Comparison of ENCODE assay signal across 9 mouse cellular contexts in genomic region chr5:138262582-138263240, GRCm38 (mm10). TPM values are rescaled to one million over a fixed set of nuclear protein-coding genes. Genes with fewer than 3 reads are reported as not detected.
DNase-seq lines count a peak whose midpoint lies in the region; ATAC-seq and TF ChIP-seq lines count a peak whose summit lies in the region.
"Had no signal": no experiment of that assay in that cellular context is flagged by ENCODE, and none has a peak within 500 bp of the region (broad histone marks: within the 10 kb centered on the region; RNA-seq: fewer than 3 reads in every experiment).

No protein-coding gene starts in this region.

- H3K9me3 ChIP-seq in forebrain, embryonic 14.5 days (replicated peaks; ENCODE audit: control insufficient read depth, low read length), result no peaks in the 10 kb centered on the region
- H3K9me3 ChIP-seq in liver, embryonic 16.5 days (replicated peaks; ENCODE audit: control insufficient read depth, low read length), result no peaks in the 10 kb centered on the region

- intact Hi-C loops in heart, adult 2 months (cut with DNase I), result no loop called here
- intact Hi-C loops in heart, postnatal 10 days (cut with DNase I), result loop anchor here (5.0 kb wide), 1 partner anchor 180 kb away; the partner anchor contains the start of gene Zfp157

- H3K27me3 ChIP-seq in heart, adult 2 months (ENCODE audit: control insufficient read depth, insufficient read depth, low read length), result no peaks in the 10 kb centered on the region
- H3K27me3 ChIP-seq in forebrain, embryonic 14.5 days (replicated peaks; ENCODE audit: control insufficient read depth, insufficient read depth, low read length), result no peaks in the 10 kb centered on the region
- H3K27me3 ChIP-seq in liver, embryonic 16.5 days (ENCODE audit: control insufficient read depth, insufficient read depth, low read depth, low read length), result no peaks in the 10 kb centered on the region

- no peak for TF ChIP-seq EP300 in heart, adult 2 months (IDR thresholded peaks at IDR 0.05; ENCODE audit: insufficient read depth, low read depth, low read length)

- TF ChIP-seq CTCF in heart, adult 2 months (IDR thresholded peaks at IDR 0.05), result no peak

- H3K4me2 ChIP-seq in forebrain, embryonic 14.5 days (ENCODE audit: low read length), result peak overlapping the region; percentile 97
- peak overlapping the region; percentile 94 for H3K4me2 ChIP-seq in liver, embryonic 16.5 days (ENCODE audit: low read depth, low read length)

- no peak overlapping the region for H3K4me3 ChIP-seq in heart, adult 2 months
- H3K4me3 ChIP-seq in forebrain, embryonic 14.5 days (ENCODE audit: low read depth, low read length), result peak overlapping the region; percentile 90
- peak overlapping the region; percentile 90 for H3K4me3 ChIP-seq in liver, embryonic 16.5 days (ENCODE audit: low read depth, low read length)

- peaks cover 5% of the 10 kb centered on the region; the same call in 1 of the 2 replicates for H3K4me1 ChIP-seq in heart, adult 2 months (ENCODE audit: control insufficient read depth, insufficient read depth, low read length)
- H3K4me1 ChIP-seq in forebrain, embryonic 14.5 days (ENCODE audit: control insufficient read depth, insufficient read depth, low read length), result peaks cover 5% of the 10 kb centered on the region
- H3K4me1 ChIP-seq in liver, embryonic 16.5 days (ENCODE audit: control insufficient read depth, low read depth, low read length), result peaks cover 40% of the 10 kb centered on the region

- H3K9ac ChIP-seq in heart, adult 2 months (ENCODE audit: low read depth, low read length), result no peak overlapping the region; the same call in 1 of the 2 replicates
- peak overlapping the region; percentile 95 for H3K9ac ChIP-seq in forebrain, embryonic 14.5 days (ENCODE audit: low read length)
- H3K9ac ChIP-seq in liver, embryonic 16.5 days (ENCODE audit: low read depth, low read length), result peak overlapping the region; percentile 90

- TF ChIP-seq POLR2A in heart, adult 2 months (IDR thresholded peaks at IDR 0.05; ENCODE audit: insufficient read depth, low read depth, low read length), result no peak

- H3K36me3 ChIP-seq in heart, adult 2 months (ENCODE audit: control insufficient read depth, insufficient read depth, low read length), result no peaks in the 10 kb centered on the region
- peaks cover 42% of the 10 kb centered on the region for H3K36me3 ChIP-seq in forebrain, embryonic 14.5 days (ENCODE audit: control insufficient read depth, insufficient read depth, low read length)
- peaks cover 5% of the 10 kb centered on the region for H3K36me3 ChIP-seq in liver, embryonic 16.5 days (ENCODE audit: control insufficient read depth, insufficient read depth)

- no peak for DNase-seq in heart, adult 2 months
- DNase-seq in heart, postnatal 10 days, result no peak
- DNase-seq in 416B (ENCODE audit: low read depth), result peak; percentile 61
- DNase-seq in forebrain, embryonic 14.5 days (ENCODE audit: low spot score), result no peak
- no peak for DNase-seq in right cerebral cortex, postnatal 14 days

- WGBS in heart, adult 2 months, result 58% methylated on average over 18 of the region's 18 CpGs
- WGBS in forebrain, embryonic 14.5 days, result 69% methylated on average over 18 of the region's 18 CpGs
- WGBS in liver, embryonic 16.5 days (ENCODE audit: insufficient replicate concordance), result 25% methylated on average over 18 of the region's 18 CpGs

- H3K27ac ChIP-seq in heart, adult 2 months, result peak overlapping the region; percentile 76
- H3K27ac ChIP-seq in forebrain, embryonic 14.5 days (ENCODE audit: low read depth, low read length), result no peak overlapping the region
- H3K27ac ChIP-seq in liver, embryonic 16.5 days (ENCODE audit: low read length), result peak overlapping the region; percentile 74; the same call in 1 of the 2 replicates

- no peak for ATAC-seq in forebrain, embryonic 14.5 days
- no peak for ATAC-seq in liver, embryonic 16.5 days (ENCODE audit: low read depth)
- no peak for ATAC-seq in inflammation-experienced regulatory T-cells, adult 6 months
- ATAC-seq in erythroid progenitor cell, adult 5-6 weeks (replicated peaks; ENCODE audit: low FRiP score, poor library complexity, severe bottlenecking), result no peak

- H3K79me2 ChIP-seq in heart, adult 2 months (replicated peaks; ENCODE audit: control insufficient read depth, insufficient read depth, low read length), result no peaks in the 10 kb centered on the region

RNA-seq across cellular contexts. Expression of gene BC037034, which starts 1.1 kb away (rescaled TPM):
- 1 to 10 TPM; 3.7 to 4.0 TPM for total RNA-seq in heart, adult 2 months (2021)
- polyA plus RNA-seq in heart, adult 2 months (2012; rRNA removed), result 10.4 and 15.2 TPM in 2 replicates
- 1 to 10 TPM; 5.4 to 6.5 TPM for total RNA-seq in heart, postnatal 10 days (2021)
- 8.9 and 9.8 TPM in 2 replicates for polyA plus RNA-seq in forebrain, embryonic 14.5 days (2014; fragmentation: Nextera tagmentation; extraction: Ambion mirVana)
- polyA plus RNA-seq in liver, embryonic 16.5 days (2015; fragmentation: Nextera tagmentation; extraction: Ambion mirVana), result 2.1 and 3.1 TPM in 2 replicates
- 1 to 10 TPM; 4.1 to 7.4 (median 5.8) TPM for polyA plus RNA-seq in inflammation-experienced regulatory T-cells, adult 6 months (2017; shearing (Covaris generic))
- total RNA-seq in erythroid progenitor cell, adult 5-6 weeks (2015; ENCODE audit: low replicate concordance), result 15.5 and 16.8 TPM in 2 replicates
- 7.6 and 8.9 TPM in 2 replicates for total RNA-seq in erythroid progenitor cell, adult 5-6 weeks (2017; ENCODE audit: low replicate concordance)

RNA-seq across cellular contexts. Expression of gene Lamtor4, which starts 7.4 kb away (rescaled TPM):
- 10 to 100 TPM; 45.5 to 54.3 TPM for total RNA-seq in heart, adult 2 months (2021)
- polyA plus RNA-seq in heart, adult 2 months (2012; rRNA removed), result 151 and 163 TPM in 2 replicates
- 10 to 100 TPM; 75.6 to 77.5 TPM for total RNA-seq in heart, postnatal 10 days (2021)
- polyA plus RNA-seq in forebrain, embryonic 14.5 days (2014; fragmentation: Nextera tagmentation; extraction: Ambion mirVana), result 73.7 and 88.2 TPM in 2 replicates
- 30.9 and 31.7 TPM in 2 replicates for polyA plus RNA-seq in liver, embryonic 16.5 days (2015; fragmentation: Nextera tagmentation; extraction: Ambion mirVana)
- polyA plus RNA-seq in inflammation-experienced regulatory T-cells, adult 6 months (2017; shearing (Covaris generic)), result 100 to 1,000 TPM; 113 to 131 (median 127) TPM
- 22.3 and 26.4 TPM in 2 replicates for total RNA-seq in erythroid progenitor cell, adult 5-6 weeks (2015; ENCODE audit: low replicate concordance)
- total RNA-seq in erythroid progenitor cell, adult 5-6 weeks (2017; ENCODE audit: low replicate concordance), result 4.6 and 5.4 TPM in 2 replicates

RNA-seq across cellular contexts. Expression of gene Gal3st4, which starts 9.9 kb away (rescaled TPM):
- total RNA-seq in heart, adult 2 months (2021), result under 1 TPM; 0.23 to 0.30 TPM
- polyA plus RNA-seq in heart, adult 2 months (2012; rRNA removed), result 0.29 and 0.70 TPM in 2 replicates
- total RNA-seq in heart, postnatal 10 days (2021), result under 1 TPM; 0.36 to 0.47 TPM
- polyA plus RNA-seq in forebrain, embryonic 14.5 days (2014; fragmentation: Nextera tagmentation; extraction: Ambion mirVana), result 1.3 and 1.8 TPM in 2 replicates
- polyA plus RNA-seq in liver, embryonic 16.5 days (2015; fragmentation: Nextera tagmentation; extraction: Ambion mirVana), result 0.22 TPM in 1 of 2 replicates, not detected in the other
- polyA plus RNA-seq in inflammation-experienced regulatory T-cells, adult 6 months (2017; shearing (Covaris generic)), result under 1 TPM in 2 of 3 experiments, not detected in 1; 0.55 to 0.61 TPM
- not detected in 2 replicates for total RNA-seq in erythroid progenitor cell, adult 5-6 weeks (2015; ENCODE audit: low replicate concordance)
- total RNA-seq in erythroid progenitor cell, adult 5-6 weeks (2017; ENCODE audit: low replicate concordance), result not detected in 2 replicates
- total RNA-seq: hematopoietic stem cell, adult 5-6 weeks had no signal

RNA-seq across cellular contexts. Expression of gene Gm43720, which starts 17.0 kb away (rescaled TPM):
- not detected for total RNA-seq in heart, adult 2 months (2021)
- polyA plus RNA-seq in heart, adult 2 months (2012; rRNA removed), result not detected in 2 replicates
- total RNA-seq in heart, postnatal 10 days (2021), result not detected
- polyA plus RNA-seq in forebrain, embryonic 14.5 days (2014; fragmentation: Nextera tagmentation; extraction: Ambion mirVana), result 0.09 TPM in 1 of 2 replicates, not detected in the other
- polyA plus RNA-seq in liver, embryonic 16.5 days (2015; fragmentation: Nextera tagmentation; extraction: Ambion mirVana), result not detected in 2 replicates
- polyA plus RNA-seq in inflammation-experienced regulatory T-cells, adult 6 months (2017; shearing (Covaris generic)), result under 1 TPM in 1 of 3 experiments, not detected in 2; 0.16 TPM
- not detected in 2 replicates for total RNA-seq in erythroid progenitor cell, adult 5-6 weeks (2015; ENCODE audit: low replicate concordance)
- not detected in 2 replicates for total RNA-seq in erythroid progenitor cell, adult 5-6 weeks (2017; ENCODE audit: low replicate concordance)
- total RNA-seq: hematopoietic stem cell, adult 5-6 weeks had no signal

RNA-seq across cellular contexts. Expression of gene Gpc2, which starts 17.1 kb away (rescaled TPM):
- total RNA-seq in heart, adult 2 months (2021), result under 1 TPM; 0.09 to 0.39 TPM
- polyA plus RNA-seq in heart, adult 2 months (2012; rRNA removed), result 1.8 and 1.9 TPM in 2 replicates
- 1 to 10 TPM in 1 of 2 experiments, under 1 TPM in 1; 0.86 to 1.1 TPM for total RNA-seq in heart, postnatal 10 days (2021)
- 34.9 and 37.8 TPM in 2 replicates for polyA plus RNA-seq in forebrain, embryonic 14.5 days (2014; fragmentation: Nextera tagmentation; extraction: Ambion mirVana)
- 0.51 and 0.74 TPM in 2 replicates for polyA plus RNA-seq in liver, embryonic 16.5 days (2015; fragmentation: Nextera tagmentation; extraction: Ambion mirVana)
- polyA plus RNA-seq in inflammation-experienced regulatory T-cells, adult 6 months (2017; shearing (Covaris generic)), result under 1 TPM in 2 of 3 experiments, not detected in 1; 0.14 to 0.35 TPM
- total RNA-seq in erythroid progenitor cell, adult 5-6 weeks (2015; ENCODE audit: low replicate concordance), result not detected in 2 replicates
- 0.39 TPM in 1 of 2 replicates, not detected in the other for total RNA-seq in erythroid progenitor cell, adult 5-6 weeks (2017; ENCODE audit: low replicate concordance)
